Mouse (Mus musculus) layer of hippocampus, adult 2 months (tissue): ENCODE measurements around the gene Dynlrb2. TPM values are rescaled to one million over a fixed set of nuclear protein-coding genes. Genes with fewer than 3 reads are reported as not detected.

Source experiments
- DNase-seq, 2 experiments: peaks; one replicate each; pipeline ENCODE4 v3.0.0; 2022; ENCODE audit warnings: low spot score in 2 of 2
- H3K27ac ChIP-seq: fragments of 200-600 bp; 2 replicates; pipeline ENCODE4 v1.8.1; 2022
- H3K4me3 ChIP-seq: fragments of 200-600 bp; 2 replicates; pipeline ENCODE4 v1.8.1; 2022; ENCODE audit warnings: mild to moderate bottlenecking
- CTCF ChIP-seq: fragments of 200-600 bp; conservative IDR thresholded peaks from 2 replicates; pipeline ENCODE4 v1.8.1; 2022; ENCODE audit warnings: antibody characterized with exemption, mild to moderate bottlenecking, moderate library complexity
- total RNA-seq, 2 experiments: library from RNA; stranded (reverse); gene quantifications; 2 replicates each; pipeline ENCODE4 v1.2.3; 2021

Dynlrb2 gene
- total RNA-seq, 2 experiments from 2014 or later, result 2.2 to 2.9 TPM

- Histone ChIP-seq H3K4me3 (no peak overlapping the region), H3K27ac (no peak overlapping the region)
- TF ChIP-seq CTCF, result no peak
- DNase-seq, result no peak
These were observed 4.5 kb downstream of the Dynlrb2 start for GRCm38 (mm10) chr8:116509247-116509646.

GRCm38 (mm10) chr8:116519676-116520075 lies 14.9 kb downstream of the Dynlrb2 start:
- no peak overlapping the region for H3K4me3 ChIP-seq
- no peak for TF ChIP-seq CTCF
- no peak overlapping the region for H3K27ac ChIP-seq
- DNase-seq, result no peak

- Histone ChIP-seq H3K27ac (no peak overlapping the region), H3K4me3 (no peak overlapping the region)
- no peak for TF ChIP-seq CTCF
- no peak for DNase-seq
These were observed 16.4 kb downstream of the Dynlrb2 start for GRCm38 (mm10) chr8:116521208-116521607.

- TF ChIP-seq CTCF, result no peak
- no peak for DNase-seq
- H3K27ac ChIP-seq, result no peak overlapping the region
- no peak overlapping the region for H3K4me3 ChIP-seq
These were observed 16.9 kb downstream of the Dynlrb2 start for GRCm38 (mm10) chr8:116521641-116522040.

- no peak for TF ChIP-seq CTCF
- Histone ChIP-seq H3K27ac (no peak overlapping the region), H3K4me3 (no peak overlapping the region)
- DNase-seq, result no peak
These were observed 17.5 kb downstream of the Dynlrb2 start for GRCm38 (mm10) chr8:116522104-116522767.

GRCm38 (mm10) chr8:116524915-116525314 lies 20.1 kb downstream of the Dynlrb2 start:
- no peak for TF ChIP-seq CTCF
- DNase-seq, result no peak
- Histone ChIP-seq H3K27ac (no peak overlapping the region), H3K4me3 (no peak overlapping the region)

GRCm38 (mm10) chr8:116528736-116529135 lies 24.0 kb downstream of the Dynlrb2 start:
- Histone ChIP-seq H3K27ac (no peak overlapping the region), H3K4me3 (no peak overlapping the region)
- DNase-seq, result no peak
- no peak for TF ChIP-seq CTCF

- peak; percentile 31 for TF ChIP-seq CTCF
- no peak overlapping the region for H3K4me3 ChIP-seq
- H3K27ac ChIP-seq, result no peak overlapping the region
- DNase-seq, result no peak
These were observed 28.3 kb downstream of the Dynlrb2 start for GRCm38 (mm10) chr8:116533081-116533480.

GRCm38 (mm10) chr8:116536786-116537185 lies 32.0 kb downstream of the Dynlrb2 start:
- no peak overlapping the region for H3K27ac ChIP-seq
- TF ChIP-seq CTCF, result no peak
- no peak overlapping the region for H3K4me3 ChIP-seq
- no peak for DNase-seq

- no peak for DNase-seq
- TF ChIP-seq CTCF, result no peak
- no peak overlapping the region for H3K4me3 ChIP-seq
- H3K27ac ChIP-seq, result no peak overlapping the region
These were observed 34.0 kb downstream of the Dynlrb2 start for GRCm38 (mm10) chr8:116538763-116539162.

GRCm38 (mm10) chr8:116540136-116540535 lies 35.4 kb downstream of the Dynlrb2 start:
- TF ChIP-seq CTCF, result no peak
- Histone ChIP-seq H3K4me3 (no peak overlapping the region), H3K27ac (no peak overlapping the region)
- no peak for DNase-seq

GRCm38 (mm10) chr8:116542842-116543241 lies 38.1 kb downstream of the Dynlrb2 start:
- no peak for TF ChIP-seq CTCF
- no peak overlapping the region for H3K27ac ChIP-seq
- no peak for DNase-seq
- no peak overlapping the region for H3K4me3 ChIP-seq

- no peak overlapping the region for H3K4me3 ChIP-seq
- TF ChIP-seq CTCF, result no peak
- no peak for DNase-seq
- H3K27ac ChIP-seq, result no peak overlapping the region
These were observed 38.6 kb downstream of the Dynlrb2 start for GRCm38 (mm10) chr8:116543366-116543765.

GRCm38 (mm10) chr8:116552255-116552654 lies 47.5 kb downstream of the Dynlrb2 start:
- Histone ChIP-seq H3K27ac (no peak overlapping the region), H3K4me3 (no peak overlapping the region)
- no peak for DNase-seq
- TF ChIP-seq CTCF, result no peak
